Mouse (Mus musculus): Measurements from ENCODE around the gene Cox4i2.

Cox4i2 gene

DNA sequence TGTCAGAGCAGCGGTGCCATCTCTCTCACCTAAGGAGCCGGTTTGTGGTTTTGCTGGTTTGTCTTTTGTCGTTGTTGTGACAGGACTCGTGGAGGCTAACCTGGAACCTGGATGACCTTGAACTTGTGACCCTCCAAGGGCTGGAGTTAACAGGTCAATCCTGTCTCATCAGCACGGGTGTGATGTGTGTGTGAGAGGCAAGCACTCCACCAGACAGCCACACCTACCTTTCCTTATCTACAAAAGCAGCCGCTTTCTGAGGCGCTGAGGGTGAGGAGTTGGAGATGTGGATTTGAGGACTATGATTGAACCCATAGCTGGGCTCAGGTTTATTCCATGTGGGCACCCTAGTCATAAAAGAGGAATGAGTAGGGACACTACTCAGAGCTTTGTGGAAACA, 15.7 kb downstream of the Cox4i2 start:
- DNase-seq (ENCODE audit: low spot score): no peak

DNA sequence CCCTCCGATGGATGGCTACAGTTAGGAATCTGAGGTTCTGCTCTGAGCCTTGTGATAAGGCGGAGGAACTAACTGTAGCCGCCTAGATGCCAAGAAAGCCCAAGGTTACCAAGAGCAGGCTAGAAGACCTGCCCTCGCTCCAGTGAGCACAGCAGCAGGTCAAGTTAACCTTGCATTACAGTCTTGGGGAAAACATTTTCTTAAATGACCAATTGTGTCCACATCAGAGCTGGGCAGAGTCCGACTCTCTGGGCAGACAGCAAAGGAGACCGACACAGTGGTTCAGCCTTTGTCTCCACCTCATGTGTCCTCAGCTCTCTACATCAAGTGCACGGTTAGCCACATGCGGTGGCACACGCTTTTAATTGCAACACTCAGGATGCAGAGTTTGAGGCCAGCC, 17.6 kb downstream of the Cox4i2 start:
- no peak for DNase-seq (ENCODE audit: low spot score)

DNA sequence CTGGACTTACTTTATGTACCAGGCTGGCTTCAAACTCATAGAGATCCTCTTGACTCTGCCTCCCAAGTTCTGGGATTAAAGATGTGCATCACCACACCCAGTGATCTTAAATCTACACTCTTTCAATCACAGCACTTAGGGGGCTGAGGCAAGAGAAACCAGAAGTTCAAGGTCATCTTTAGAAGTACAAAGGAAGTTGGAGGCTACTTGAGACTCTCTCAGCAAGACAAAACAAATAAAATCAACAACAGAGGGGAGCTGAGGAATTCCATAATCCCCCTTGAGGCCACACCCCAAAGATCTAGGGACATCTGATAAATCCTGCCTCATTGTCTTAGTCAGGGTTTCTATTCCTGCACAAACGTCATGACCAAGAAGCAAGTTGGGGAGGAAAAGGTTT, 18.3 kb downstream of the Cox4i2 start:
- no peak for DNase-seq (ENCODE audit: low spot score)

DNA sequence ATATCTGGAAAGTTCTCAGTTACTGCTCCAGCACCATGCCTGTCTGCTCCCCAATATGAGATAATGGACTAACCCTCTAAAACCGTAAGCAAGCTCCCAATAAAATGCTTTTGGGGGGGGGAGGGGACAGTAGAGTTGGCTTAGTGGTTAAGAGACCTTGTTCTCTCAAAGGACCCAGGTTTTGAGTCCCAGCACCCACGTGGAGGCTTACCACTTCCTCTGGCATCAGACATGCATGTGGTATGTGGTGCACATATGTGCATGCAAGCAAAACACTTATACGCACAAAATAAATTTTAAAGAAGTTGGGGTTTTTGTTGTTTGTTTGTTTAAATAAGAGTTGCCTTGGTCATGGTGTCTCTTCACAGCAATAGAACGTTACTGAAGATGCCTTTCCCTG, 21.4 kb downstream of the Cox4i2 start:
- DNase-seq (ENCODE audit: low spot score): no peak

DNA sequence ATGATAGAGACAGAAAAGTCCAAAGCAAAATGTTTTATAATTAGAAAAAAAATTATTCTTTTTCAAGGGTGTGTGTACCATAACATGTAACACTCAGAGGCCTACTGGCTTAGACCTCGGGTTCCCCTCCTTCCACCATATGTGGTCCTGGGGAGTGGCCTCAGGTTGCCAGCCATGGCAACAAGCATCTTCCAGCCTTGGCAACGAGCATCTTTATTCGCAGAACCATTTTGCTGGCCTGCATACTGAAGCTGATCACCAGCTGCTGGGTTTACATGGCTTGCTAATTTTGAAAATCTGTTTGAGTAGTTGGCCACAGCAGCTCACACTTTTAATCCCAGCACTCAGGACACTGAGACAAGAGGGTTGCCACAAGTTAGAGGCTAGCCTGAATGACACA, 22.0 kb downstream of the Cox4i2 start:
- no peak for DNase-seq (ENCODE audit: low spot score)

DNA sequence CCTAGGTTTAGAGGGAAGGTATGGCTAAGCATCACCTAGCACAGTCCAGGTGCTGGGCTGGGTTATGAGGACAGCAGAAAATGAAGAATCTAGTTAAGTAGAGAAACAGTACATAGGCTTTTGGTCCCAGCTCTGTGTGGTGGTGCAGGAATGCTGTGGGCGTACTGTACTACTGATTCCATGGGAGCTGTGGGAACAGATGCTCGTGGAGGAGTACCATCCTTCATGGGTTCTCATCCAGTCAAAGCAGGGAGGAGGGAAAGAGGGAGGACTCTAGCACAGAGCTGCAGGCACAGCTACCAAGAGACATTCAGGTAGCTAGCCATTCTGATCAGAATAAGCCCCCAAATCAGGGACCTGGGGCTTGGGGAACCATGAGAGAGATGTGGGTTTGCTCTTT, 22.5 kb downstream of the Cox4i2 start:
- no peak for DNase-seq (ENCODE audit: low spot score)

DNA sequence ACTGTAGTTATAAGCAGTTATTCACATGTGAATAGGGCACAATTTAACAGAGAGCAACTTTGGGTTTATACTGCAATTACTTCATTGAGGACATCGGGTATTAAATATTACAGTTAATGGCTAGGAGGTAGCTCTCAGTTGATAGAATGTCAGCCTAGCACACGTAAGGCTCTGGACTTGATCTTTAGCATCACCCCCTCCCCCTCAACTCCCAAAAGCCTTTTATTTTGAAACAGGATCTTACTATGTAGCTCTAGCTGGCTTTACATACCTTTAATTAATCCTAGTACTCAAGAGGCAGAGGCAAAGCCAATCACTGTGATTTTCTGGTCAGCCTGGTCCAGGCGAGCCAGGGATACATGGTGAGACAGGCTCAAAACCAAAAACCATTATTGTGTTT, 23.1 kb downstream of the Cox4i2 start:
- DNase-seq (ENCODE audit: low spot score): no peak

DNA sequence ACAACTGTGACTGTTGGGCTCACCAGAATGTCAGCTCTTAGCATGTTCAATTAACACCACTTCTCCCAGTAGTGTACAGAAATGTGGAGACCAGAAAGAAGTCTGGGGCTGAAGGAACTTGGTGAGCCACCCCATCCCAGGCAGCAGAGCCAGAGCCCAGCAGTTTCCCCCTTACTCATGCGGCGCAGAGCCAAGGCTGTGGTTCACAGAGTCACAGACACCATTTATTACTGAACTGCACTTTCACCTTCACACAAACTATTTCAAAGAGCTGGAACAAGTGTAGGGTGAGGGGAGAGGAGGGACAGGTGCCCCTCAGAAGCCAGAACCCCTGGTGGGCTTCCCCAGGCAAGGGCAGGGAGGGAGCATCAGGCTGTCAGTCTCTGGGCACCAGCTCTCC, 26.5 kb downstream of the Cox4i2 start:
- no peak for DNase-seq (ENCODE audit: low spot score)

DNA sequence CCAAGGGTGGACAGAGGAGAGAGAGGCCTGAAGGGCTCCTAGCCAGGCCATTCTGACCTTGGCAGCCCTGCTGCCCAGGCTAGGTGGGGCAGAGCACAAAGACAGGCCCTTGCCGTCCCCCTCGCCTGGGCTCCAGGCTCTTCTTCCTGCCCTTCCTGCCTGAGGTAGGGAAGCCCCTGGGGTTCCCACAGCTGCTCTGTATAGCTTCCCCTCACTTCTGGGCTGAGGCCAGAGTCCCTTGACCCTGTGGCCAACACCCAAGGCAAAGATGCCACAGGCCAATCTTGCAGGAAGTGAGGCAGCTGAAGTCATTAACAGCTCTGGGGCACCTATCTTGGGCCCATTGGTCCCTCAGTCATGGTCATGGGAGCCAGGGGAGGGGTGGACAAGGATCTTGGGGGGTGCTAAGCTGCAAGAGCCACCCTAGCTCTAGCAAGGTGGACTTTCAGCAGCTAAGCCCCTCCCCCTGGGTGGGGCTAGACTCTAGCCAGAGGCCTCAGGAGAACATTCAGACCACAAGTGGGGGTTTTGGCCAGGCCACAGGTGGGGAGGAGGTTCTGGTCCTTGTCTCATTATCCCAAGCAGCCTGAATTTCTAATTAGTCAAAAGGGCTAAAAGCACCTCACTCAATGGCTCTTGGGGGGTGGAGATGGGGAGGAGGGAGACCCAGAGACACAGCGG, 27.2 kb downstream of the Cox4i2 start:
- DNase-seq (ENCODE audit: low spot score): no peak

DNA sequence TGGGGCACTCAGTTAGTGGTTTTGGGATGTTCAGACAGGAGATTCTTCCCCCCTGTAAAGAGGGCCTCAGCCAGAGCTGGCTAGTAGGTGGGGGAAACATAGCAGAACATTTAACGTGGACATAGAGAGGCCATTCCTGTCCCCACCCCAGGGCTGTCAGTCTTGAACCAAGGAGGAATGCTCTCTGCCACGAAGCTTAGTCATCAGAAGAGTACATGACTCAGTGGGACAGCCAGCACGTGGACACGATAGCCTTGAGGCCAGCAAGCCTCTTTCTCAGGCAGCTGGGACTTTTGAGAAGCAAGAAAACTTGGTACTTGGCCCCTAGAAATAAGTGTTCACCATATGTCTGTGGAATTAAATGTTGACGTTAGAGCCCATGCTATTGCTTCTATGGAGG, 28.7 kb downstream of the Cox4i2 start:
- DNase-seq (ENCODE audit: low spot score): no peak

DNA sequence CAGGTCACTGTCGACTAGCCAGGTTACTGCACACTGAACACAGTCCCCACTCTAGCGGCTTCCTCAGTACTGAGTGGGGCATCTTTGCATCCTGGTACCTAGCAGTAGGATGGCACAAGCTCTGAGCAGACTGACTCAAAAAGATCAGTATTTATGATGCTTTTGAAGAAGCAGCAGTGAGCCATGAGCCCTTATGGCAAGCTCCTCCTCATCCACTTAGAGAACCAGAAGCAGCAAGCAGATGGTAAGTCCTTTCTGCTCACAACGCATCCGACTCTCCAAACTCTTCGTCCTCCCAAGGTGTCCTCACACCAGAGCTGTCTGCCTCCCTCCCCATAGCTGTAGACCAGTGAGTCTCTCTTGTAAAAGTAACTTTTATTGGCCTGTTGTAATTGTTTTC, 29.3 kb downstream of the Cox4i2 start:
- no peak for DNase-seq (ENCODE audit: low spot score)

DNA sequence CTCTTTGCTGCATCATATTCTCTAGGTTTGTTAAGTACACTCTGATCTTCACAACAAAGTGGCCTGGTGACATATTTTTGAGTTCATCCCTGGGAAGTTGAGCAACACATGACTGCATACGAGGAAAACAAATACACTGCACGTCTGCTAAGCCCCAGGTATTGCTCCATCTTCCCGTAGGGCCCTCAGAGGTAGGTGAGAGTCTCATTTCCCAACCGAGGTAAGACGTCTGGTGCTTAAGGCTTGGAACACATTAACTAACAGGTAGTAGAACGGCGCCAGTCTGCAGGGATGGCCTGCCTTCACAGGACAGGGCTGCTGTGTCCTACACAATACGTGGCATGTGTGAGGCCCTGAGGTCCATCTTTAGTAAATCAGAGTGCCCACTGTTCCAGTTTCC, 30.7 kb downstream of the Cox4i2 start:
- no peak for DNase-seq (ENCODE audit: low spot score)

DNA sequence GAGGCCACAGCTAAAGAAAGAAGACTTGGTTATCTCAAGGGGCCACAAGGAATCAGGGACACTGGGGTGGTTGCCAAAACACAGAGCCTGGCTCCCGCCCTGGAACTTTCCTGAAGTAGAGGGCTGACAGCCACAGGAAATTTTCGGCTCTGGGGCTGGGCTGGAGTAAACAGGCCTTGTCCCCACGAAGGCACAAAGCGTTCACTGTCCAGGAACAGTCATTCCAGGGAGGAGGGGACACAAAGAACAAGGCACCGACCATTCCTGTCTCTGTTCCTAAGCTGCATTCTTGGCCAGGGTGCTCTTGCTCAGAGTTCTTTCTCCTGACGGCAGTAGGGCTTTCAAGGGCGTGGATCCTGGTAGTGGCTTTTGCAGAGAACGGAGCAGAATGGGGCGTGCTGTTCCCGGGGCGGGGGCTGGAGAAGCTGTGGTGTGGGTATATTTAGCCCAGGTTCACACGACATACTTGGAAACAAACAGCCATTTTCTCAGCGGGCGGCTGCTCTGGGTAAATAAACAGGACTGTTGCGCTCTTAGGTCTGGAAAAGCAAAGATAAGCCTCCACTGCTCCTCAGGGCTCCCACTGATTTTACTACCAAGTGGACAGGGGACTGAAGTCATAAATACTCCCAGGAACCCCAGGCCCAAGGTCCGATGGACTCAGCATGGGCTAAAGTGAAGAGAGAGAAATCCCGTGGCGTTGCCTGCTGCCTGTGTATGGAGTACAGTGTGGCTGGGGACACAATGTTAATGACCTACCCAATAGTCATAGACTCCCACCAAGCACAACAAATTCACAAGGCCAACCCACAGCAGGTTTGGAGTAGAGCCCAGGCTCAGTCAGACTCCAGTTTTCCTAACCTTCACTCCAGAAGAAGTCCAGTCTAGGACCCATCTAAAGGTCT, 31.7 kb downstream of the Cox4i2 start:
- peak; percentile 74 for DNase-seq (ENCODE audit: low spot score)

DNA sequence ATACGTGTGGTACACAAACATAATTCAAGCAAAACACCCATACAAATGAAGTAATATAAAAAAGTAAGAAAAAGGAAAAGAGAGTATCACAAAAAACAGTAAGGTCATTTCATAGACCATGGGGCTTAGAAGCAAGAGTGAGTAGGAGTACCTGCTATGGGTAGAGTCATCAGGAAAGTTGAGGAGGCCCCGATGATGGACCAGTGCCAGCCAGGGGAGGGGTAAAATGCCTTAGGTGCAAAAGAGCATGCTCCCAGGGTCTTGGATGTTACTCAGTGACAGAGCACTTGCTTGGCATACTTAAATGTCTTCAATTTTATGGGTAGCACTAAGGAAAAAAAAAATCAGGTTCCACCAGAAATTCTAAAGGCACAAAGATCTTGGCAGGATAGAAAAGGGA, 33.2 kb downstream of the Cox4i2 start:
- DNase-seq (ENCODE audit: low spot score): no peak

DNA sequence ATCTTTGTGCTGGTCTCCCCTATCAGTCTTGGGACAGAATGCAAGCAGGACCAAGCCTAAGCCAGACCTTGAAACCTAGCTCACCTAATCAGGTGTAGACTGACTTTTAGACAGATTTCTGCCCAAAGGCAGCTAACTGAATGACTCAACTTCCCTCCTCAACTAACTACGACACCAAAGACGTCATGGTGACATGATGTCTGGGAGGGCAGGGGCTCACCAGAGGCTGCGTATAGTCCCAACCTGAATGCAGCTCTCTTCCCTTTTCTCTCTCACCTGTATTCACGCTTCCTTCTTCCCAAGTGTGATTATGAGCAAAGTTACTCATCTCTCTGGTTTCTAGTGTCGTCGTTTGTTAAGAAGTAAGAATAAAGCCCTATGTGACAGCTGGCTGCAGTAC, 33.6 kb downstream of the Cox4i2 start:
- no peak for DNase-seq (ENCODE audit: low spot score)

DNA sequence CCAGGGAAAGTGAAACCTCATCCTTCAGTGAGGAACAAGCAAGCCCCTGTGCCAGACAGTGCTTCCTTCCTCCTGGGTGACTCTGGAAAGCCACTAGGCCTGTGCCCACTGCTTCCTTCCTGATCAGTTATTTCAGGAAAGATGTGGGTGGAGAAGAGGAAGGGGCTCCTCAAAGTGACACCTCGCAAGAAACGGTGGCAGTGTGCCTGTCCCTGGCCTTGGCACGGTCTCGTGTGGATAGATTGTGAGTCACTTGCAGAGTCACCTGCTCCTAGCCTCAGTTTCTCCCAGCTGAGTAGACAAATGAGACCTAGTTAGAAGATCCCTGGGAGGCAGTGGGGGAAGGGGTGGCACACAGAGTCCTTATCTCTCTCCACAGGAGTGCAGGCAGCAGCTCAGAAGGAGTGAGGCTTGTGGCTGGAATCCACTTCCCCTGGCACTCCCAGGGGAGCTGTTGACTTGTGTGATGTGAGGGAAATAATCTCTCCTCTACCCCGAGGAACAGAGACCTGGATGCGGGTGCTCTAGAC, 35.0 kb downstream of the Cox4i2 start:
- no peak for DNase-seq (ENCODE audit: low spot score)

DNA sequence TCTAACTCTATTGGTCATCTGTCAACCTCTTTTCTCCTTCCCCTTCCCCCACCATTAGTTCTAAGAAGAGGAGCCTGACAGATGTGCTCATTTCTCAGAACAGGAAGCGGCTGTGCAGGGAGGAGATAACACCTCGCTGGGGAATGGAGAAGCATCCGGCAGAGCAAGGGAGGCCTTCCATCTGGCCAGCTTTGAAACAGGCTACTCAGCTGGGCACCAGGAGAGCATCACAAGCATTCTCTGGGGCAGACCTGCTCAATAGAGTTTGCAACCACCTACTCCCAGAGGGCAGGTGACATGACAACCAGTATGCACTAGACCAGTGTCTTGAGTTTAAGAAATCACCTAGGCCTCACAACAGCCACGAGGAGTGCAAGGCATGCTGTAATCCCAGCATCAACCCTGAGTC, 35.6 kb downstream of the Cox4i2 start:
- no peak for DNase-seq (ENCODE audit: low spot score)

DNA sequence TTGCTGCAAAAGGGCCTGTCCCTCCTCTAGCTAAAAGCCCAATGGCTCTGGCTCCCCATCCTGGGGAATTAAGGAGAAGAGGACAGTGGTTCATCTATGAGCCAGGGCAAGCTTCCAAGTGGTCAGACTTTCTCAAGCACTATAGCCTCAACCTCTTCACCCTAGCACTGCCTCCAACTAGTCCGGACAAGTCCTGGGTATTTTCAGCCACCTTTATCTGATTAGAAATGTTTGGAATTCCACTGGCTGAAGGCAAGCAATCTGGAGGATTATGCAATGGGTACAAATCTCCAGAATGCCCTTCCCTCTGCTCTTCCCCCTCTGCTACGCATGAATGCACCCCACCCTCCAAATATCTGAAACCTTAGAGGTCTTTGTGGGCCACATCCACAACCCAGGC, 38.5 kb downstream of the Cox4i2 start:
- DNase-seq (ENCODE audit: low spot score): peak; percentile 62

DNA sequence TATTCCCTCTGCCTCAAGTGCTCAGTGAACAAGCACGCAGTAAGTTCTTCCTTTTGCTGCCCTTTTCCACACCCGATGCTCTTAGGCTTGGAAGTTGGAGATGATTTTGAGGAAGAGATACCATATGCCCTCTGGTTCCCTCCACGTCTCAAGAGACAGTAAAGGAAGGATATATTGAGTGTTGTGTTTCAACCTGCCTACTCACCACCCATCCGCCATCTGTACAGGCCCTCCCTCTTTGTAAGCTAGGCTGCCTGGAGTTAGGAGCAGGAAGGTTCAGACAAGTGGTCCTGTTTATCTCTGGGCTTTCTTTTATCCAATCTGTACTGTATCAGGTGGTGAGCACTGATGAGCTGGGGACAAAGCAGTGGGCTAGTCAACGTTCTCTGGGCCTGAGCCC, 39.4 kb downstream of the Cox4i2 start:
- DNase-seq (ENCODE audit: low spot score): no peak

DNA sequence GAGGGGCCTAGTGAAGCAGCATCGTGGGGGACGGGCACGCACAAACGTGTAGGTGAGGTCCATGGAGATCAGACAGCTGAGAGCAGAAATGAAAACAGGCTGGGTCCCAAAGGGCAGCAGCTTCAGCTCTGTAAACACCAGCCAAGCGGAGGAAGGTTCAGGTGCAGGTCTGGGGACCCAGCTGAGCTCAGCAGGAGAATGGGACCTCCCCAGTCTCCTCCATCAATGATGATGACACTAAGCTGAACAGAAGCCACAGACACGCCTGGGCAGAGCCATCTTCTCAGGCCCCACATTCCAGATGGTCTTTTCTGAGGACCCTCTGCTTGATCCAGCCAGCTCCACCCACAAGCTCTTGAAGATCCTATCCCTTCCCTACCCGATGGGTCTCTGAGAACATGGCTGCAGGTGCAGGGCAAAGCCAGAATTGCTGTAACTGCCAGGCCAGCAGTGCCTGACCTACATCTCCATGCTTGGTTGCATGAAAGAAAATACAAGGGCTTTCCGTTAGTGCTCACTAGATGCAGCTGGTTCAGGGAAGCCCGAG, 40.4 kb downstream of the Cox4i2 start:
- no peak for DNase-seq (ENCODE audit: low spot score)

DNA sequence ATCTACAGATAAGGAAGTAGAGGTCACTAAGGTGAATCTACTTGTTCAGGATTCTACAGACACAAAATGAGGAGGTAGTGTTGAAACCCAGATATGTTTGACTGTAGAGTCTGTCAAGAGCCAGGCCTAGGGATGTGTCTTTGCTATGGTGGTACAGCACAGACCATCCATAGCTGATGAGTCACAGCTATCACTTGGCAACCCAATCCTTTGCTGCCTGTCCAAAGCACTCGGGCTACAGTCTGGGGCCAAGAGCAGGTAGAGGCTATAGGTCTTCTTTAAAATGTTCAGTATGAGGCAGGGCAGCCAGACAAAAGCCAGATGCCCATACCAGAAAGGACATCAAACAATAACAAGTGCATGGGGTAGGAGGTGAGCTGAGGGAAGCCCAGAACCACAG, 43.6 kb downstream of the Cox4i2 start:
- DNase-seq (ENCODE audit: low spot score): no peak

DNA sequence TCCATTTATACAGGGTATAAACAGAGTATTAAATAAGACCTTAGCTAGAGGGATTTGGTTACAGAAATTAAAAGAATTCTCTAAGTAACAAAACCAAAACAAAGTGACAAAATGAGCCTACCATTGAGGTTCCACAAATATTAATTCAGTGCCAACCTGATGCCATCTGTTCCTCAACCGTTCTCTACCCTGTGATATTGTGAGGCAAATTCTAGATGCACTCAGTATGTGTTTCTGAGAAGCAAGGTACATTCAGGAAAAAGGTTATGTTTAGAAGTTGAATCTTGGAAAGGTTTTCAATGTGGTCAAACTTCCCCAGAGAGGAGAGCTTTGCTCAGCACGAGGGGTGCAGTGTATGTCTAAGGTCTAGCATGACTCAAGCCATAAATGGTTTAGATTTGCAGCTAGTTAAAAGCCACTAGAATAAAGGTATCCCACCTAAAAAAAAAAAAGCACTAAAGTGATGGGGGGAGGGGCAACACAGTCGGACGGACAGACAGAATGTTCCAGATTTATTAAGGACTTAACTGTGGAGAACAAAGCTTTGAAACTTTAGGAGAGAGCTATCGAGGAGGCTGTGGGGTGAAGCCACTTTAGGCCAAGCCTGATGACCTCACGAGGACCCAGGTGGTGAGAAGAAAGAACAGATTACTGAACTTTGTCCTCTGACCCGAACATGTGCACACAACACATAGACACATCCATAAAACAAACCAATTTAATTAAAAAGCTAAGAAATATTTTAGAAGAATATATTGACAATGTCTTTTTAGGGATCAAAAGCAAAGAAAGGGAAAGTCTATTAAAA, 46.2 kb downstream of the Cox4i2 start:
- no peak for DNase-seq (ENCODE audit: low spot score)
